Mouse (Mus musculus): ENCODE data around the gene Creld2.

Creld2 gene

DNA sequence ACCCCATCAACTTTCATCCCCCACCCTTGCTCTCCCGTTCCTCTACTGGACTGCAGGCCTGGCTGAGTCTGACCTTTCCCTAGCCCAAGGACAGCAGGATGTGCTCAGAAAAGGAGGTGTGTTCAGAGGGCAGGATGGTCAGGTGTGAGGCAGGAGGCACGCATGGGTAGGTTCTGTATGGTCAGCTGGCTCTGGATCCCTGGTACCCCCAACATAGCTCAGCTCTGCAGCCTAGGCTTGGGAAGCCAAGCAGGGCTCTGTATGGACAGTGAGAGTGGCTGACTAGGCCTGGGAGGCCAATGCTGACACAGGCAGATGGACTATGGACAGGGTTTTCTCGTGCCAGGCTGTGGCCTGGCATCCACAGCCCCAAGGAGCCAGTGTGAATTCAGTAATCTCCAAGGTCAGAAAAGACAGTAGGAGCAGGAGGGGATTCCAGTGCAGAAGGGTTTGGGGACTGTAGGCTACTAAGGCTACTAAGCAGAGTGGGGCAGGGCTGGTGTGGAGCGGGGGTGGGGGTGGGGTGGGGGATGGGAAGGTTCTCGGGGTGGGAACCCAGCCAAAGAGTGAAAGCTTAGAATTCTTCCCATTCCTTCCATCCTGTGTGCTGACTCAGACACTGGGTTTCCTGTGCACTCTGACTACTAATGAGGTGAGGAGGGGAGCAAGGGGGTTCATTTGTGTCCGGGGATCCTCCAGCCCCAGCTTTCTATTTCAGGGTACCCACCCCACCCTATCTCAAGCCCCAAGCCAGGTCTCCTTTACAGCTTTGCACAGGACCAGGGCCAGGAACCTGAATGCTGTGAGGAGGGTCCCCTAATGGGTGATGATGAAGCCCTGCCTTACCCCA lies 34.9 kb downstream of the Creld2 start:
- no peak for DNase-seq (ENCODE audit: low read depth)

- no peak for DNase-seq (ENCODE audit: low read depth)
Observed at GRCm38 (mm10) chr15:88854969-88855830, 35.8 kb downstream of the Creld2 start.

DNA sequence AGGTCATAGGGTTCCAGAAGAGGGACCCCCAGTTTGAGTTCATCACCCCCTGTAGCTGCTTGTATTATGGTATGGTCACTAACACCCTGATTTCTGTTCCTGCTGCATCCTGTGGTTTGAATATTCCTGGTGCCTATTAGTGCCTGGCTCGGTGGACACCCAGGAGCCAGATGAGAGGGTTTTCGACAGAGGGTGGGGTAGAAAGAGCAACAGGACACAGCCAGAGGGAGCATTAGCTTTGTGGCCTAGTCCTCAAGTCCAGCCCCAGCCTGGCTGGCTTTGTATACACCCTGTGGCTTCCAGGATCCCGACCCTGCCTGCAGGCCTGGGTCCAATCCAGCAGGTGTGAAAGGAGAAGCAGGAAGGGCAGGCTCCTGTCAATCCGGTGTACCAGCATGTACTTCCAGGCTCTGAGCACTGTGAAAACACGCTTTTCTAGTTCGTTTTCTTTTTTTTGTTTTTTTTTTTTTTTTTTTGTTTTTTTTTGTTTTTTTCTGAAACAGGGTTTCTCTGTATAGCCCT lies 36.5 kb downstream of the Creld2 start:
- no peak for DNase-seq (ENCODE audit: low read depth)

- no peak for DNase-seq (ENCODE audit: low read depth)
Observed at GRCm38 (mm10) chr15:88856613-88857012, 37.2 kb downstream of the Creld2 start.

DNA sequence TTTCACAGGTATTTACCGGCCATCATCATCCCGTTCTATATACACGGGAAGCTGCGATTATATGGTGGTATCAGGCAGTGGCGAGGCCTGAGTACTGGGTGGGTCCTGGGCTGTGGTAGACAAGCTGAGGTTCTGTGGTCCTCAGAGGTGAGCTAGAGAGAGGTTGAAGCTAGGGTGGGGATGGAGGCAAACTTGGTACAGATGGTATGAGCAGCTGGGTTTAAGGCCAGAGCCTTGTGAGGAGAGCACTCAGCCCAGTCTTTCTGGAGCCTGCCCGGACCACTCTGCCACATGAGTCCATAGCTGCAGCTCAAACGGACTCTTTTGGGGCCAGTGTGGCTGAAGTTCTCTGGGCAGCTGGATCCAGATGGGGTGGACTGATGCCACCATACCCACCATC lies 37.9 kb downstream of the Creld2 start:
- no peak for DNase-seq (ENCODE audit: low read depth)

- no peak for DNase-seq (ENCODE audit: low read depth)
Observed at GRCm38 (mm10) chr15:88858141-88858541, 38.7 kb downstream of the Creld2 start.

GRCm38 (mm10) chr15:88858707-88859106 lies 39.3 kb downstream of the Creld2 start:
- no peak for DNase-seq (ENCODE audit: low read depth)

- DNase-seq (ENCODE audit: low read depth), result no peak
Observed at GRCm38 (mm10) chr15:88859206-88859970, 39.9 kb downstream of the Creld2 start.

- DNase-seq (ENCODE audit: low read depth), result no peak
Observed at GRCm38 (mm10) chr15:88860781-88861180, 41.3 kb downstream of the Creld2 start.

GRCm38 (mm10) chr15:88861772-88862622 lies 42.6 kb downstream of the Creld2 start, which contains the start of gene Pim3:
TSS of gene Pim3 (plus strand) at chr15:88862186.
- peak; percentile 94 for DNase-seq (ENCODE audit: low read depth)

DNA sequence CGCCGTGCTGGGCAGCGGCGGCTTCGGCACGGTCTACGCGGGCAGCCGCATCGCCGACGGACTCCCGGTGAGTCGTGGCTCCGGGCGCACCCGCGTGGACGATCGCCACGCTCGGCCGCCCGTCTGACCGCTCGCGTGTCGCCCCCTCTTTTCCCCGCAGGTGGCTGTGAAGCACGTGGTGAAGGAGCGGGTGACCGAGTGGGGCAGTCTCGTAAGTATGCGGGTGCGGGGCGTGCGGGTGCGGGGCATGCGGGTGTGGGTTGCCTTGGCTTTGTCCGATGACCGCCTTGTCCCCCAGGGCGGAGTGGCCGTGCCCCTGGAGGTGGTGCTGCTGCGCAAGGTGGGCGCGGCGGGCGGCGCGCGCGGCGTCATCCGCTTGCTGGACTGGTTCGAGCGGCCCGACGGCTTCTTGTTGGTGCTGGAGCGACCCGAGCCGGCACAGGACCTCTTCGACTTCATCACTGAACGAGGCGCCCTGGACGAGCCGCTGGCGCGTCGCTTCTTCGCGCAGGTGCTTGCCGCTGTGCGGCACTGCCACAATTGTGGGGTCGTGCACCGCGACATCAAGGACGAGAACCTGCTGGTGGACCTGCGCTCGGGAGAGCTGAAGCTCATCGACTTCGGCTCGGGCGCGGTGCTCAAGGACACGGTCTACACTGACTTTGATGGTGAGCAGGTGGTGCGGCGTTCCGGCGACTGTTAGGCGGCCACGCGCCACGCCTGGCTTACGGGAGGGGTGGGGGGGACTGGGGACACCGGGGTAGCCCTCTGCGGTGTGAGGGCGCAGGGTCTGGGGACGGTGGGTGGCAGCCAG lies 43.6 kb downstream of the Creld2 start:
- DNase-seq (ENCODE audit: low read depth), result no peak

GRCm38 (mm10) chr15:88863695-88864231 lies 44.3 kb downstream of the Creld2 start:
- DNase-seq (ENCODE audit: low read depth), result peak; percentile 67

DNA sequence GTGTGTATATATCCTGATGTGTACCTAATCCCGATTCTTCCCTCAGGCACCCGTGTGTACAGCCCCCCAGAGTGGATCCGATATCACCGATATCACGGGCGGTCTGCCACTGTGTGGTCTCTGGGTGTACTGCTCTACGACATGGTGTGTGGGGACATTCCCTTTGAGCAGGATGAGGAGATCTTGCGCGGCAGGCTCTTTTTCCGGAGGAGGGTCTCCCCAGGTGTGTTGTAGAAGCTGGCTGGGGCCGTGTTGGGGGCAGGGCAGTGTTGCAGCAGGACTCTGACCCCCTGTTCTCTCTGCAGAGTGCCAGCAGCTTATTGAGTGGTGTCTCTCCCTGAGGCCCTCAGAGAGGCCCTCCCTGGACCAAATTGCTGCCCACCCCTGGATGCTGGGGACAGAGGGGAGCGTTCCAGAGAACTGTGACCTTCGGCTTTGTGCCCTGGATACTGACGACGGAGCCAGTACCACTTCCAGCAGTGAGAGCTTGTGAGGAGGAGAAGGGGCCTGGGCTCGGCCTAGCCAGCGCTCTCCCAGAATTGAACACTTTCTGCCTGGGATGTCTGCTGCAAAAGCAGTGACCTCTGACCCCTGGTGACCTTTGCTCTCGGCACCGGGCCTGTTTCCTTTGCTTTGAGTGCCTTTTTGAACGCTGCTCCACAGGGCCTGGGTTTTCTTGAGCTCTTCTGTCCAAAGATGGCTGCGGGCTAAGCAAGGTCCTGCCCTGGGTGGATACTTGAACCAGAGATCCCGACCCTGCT lies 45.0 kb downstream of the Creld2 start:
- no peak for DNase-seq (ENCODE audit: low read depth)

DNA sequence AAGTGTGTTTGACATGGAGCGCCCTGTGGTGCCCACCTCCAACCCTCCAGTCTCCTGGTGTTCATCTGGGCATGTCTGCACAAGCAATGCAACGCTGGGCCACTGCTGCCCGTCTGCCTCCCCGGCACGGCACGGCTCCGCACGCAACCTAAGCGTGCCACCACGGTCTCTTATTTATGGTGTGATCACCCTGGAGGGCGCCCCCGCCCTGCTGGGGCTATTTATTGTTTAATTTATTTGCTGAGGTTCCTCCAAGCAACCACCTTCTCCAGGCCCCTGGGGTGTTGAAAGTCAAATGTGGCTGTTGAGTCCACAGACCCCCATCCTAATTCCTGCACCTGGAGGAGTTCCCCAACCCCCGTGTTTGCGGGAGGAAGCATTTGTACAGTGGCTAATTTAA lies 45.6 kb downstream of the Creld2 start:
- DNase-seq (ENCODE audit: low read depth), result no peak

GRCm38 (mm10) chr15:88865888-88866695 lies 46.6 kb downstream of the Creld2 start:
- no peak for DNase-seq (ENCODE audit: low read depth)

DNA sequence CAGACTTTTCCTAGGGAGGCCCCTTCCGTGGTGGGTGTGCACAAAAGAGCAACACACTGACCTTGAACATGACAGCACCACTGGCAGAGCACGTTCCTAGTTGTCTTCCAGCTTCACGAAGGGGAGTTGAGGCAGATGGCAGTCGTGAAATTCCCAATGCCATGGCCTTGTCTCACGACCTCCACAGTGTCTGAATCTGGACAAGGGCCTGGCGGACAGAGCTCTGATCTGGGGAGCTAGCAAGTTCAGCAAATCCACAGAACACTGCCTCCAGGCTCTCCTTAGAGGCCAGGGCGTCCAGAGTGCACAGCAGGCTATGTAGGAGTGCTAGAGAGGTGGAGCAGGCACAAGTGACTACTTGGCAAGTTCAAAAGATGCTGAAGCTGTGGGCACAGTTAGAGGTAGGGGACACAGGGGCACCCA lies 47.5 kb downstream of the Creld2 start:
- no peak for DNase-seq (ENCODE audit: low read depth)

DNA sequence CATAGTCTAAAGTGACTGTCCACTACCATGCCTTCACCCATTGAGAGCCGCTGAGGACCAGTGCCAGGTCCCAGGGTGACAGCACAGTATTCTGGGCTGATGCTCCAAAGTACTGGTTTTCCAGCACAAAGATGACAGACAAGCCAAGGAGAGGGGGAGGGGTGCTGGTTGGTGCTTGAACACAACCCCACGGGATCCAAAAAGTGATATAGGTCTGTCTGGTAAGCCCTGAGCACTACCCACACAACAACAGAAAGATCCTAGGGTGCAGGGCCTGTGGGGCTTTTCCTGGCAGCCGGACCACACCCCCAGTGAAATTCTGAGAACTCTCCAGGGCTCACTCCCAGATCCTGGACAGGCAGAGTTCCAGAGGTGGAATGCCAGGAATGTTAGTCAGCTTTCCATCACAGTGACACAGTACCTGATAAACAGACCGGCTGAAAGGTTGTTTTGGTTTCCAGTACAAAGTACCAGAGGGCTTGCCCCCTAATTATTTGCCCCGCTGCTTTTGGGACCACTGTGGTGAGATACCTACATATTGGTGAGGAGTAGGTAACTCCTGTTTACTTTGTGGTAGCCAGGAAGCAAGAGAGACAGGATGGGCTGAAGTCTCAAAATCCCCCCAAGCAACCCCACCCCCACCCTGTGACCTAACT lies 48.0 kb downstream of the Creld2 start:
- DNase-seq (ENCODE audit: low read depth), result no peak
